Mouse (Mus musculus): ENCODE results near the gene Rhbdd1. TPM values are rescaled to one million over a fixed set of nuclear protein-coding genes. Genes with fewer than 3 reads are reported as not detected.
A peak's percentile ranks its signal among the peaks of the same experiment; 100 is the strongest.

Rhbdd1 gene
- polyA plus RNA-seq, 1 experiment from 2014 or later, result 13.3 TPM

GRCm38 (mm10) chr1:82292771-82293170 is 23.5 kb upstream of the Rhbdd1 start:
- Histone ChIP-seq H3K27me3 (replicated peaks) (peaks cover 71% of the 10 kb centered on the region), H3K4me1 (peaks cover 9% of the 10 kb centered on the region; the same call in 1 of the 2 replicates), H3K4me3 (peak overlapping the region; percentile 23), H3K36me3 (peaks cover 12% of the 10 kb centered on the region), H3K4me2 (peak overlapping the region; percentile 72), H3K27ac (no peak overlapping the region), H3K9me3 (replicated peaks) (no peaks in the 10 kb centered on the region), H3K9ac (no peak overlapping the region)
- no peak for ATAC-seq
- WGBS (ENCODE audit: insufficient replicate concordance), result 3% methylated on average over 13 of the region's 13 CpGs

- ATAC-seq, result no peak
- H3K4me2 ChIP-seq, result no peak overlapping the region
- H3K9ac ChIP-seq, result no peak overlapping the region
- no peak overlapping the region for H3K4me3 ChIP-seq
- peaks cover 58% of the 10 kb centered on the region for H3K27me3 ChIP-seq (replicated peaks)
- H3K9me3 ChIP-seq (replicated peaks), result no peaks in the 10 kb centered on the region
- peaks cover 9% of the 10 kb centered on the region; the same call in 1 of the 2 replicates for H3K4me1 ChIP-seq
- 11% methylated on average over 6 of the region's 6 CpGs for WGBS (ENCODE audit: insufficient replicate concordance)
- H3K27ac ChIP-seq, result no peak overlapping the region
- H3K36me3 ChIP-seq, result no peaks in the 10 kb centered on the region
Observed at GRCm38 (mm10) chr1:82294102-82294501, 22.1 kb upstream of the Rhbdd1 start.

GRCm38 (mm10) chr1:82298586-82298985 is 17.7 kb upstream of the Rhbdd1 start:
- Histone ChIP-seq H3K36me3 (no peaks in the 10 kb centered on the region), H3K27ac (no peak overlapping the region), H3K4me1 (no peaks in the 10 kb centered on the region), H3K9me3 (replicated peaks) (no peaks in the 10 kb centered on the region), H3K27me3 (replicated peaks) (peaks cover 13% of the 10 kb centered on the region), H3K9ac (no peak overlapping the region), H3K4me2 (no peak overlapping the region), H3K4me3 (no peak overlapping the region)
- WGBS (ENCODE audit: insufficient replicate concordance), result 13% methylated on average over 1 of the region's 1 CpGs
- no peak for ATAC-seq

- H3K9ac ChIP-seq, result no peak overlapping the region
- no peak overlapping the region for H3K27ac ChIP-seq
- no peak for ATAC-seq
- no peaks in the 10 kb centered on the region for H3K9me3 ChIP-seq (replicated peaks)
- H3K4me2 ChIP-seq, result no peak overlapping the region
- no peaks in the 10 kb centered on the region for H3K4me1 ChIP-seq
- no peaks in the 10 kb centered on the region for H3K36me3 ChIP-seq
- no peak overlapping the region for H3K4me3 ChIP-seq
- WGBS (ENCODE audit: insufficient replicate concordance), result 62% methylated on average over 3 of the region's 3 CpGs
- H3K27me3 ChIP-seq (replicated peaks), result peaks cover 8% of the 10 kb centered on the region
Observed at GRCm38 (mm10) chr1:82304483-82304882, 11.8 kb upstream of the Rhbdd1 start.

GRCm38 (mm10) chr1:82316746-82317126 is 484 bp downstream of the Rhbdd1 start:
- 0% methylated on average over 18 of the region's 26 CpGs for WGBS (ENCODE audit: insufficient replicate concordance)
- Histone ChIP-seq H3K9ac (peak overlapping the region; percentile 86), H3K4me1 (peaks cover 17% of the 10 kb centered on the region), H3K27me3 (replicated peaks) (peaks cover 10% of the 10 kb centered on the region), H3K9me3 (replicated peaks) (no peaks in the 10 kb centered on the region), H3K4me3 (peak overlapping the region; percentile 80), H3K36me3 (no peaks in the 10 kb centered on the region), H3K27ac (peak overlapping the region; percentile 93), H3K4me2 (peak overlapping the region; percentile 75)
- peak; percentile 70 for ATAC-seq

GRCm38 (mm10) chr1:82320456-82320855 is 4.2 kb downstream of the Rhbdd1 start:
- 78% methylated on average over 6 of the region's 6 CpGs for WGBS (ENCODE audit: insufficient replicate concordance)
- Histone ChIP-seq H3K9ac (no peak overlapping the region), H3K4me1 (peaks cover 17% of the 10 kb centered on the region), H3K27me3 (replicated peaks) (no peaks in the 10 kb centered on the region), H3K36me3 (no peaks in the 10 kb centered on the region), H3K9me3 (replicated peaks) (no peaks in the 10 kb centered on the region), H3K4me3 (no peak overlapping the region), H3K27ac (no peak overlapping the region), H3K4me2 (no peak overlapping the region)
- ATAC-seq, result no peak

GRCm38 (mm10) chr1:82320864-82321263 is 4.6 kb downstream of the Rhbdd1 start:
- Histone ChIP-seq H3K9me3 (replicated peaks) (no peaks in the 10 kb centered on the region), H3K27ac (no peak overlapping the region), H3K4me3 (no peak overlapping the region), H3K4me2 (no peak overlapping the region), H3K4me1 (peaks cover 16% of the 10 kb centered on the region), H3K9ac (no peak overlapping the region), H3K36me3 (no peaks in the 10 kb centered on the region), H3K27me3 (replicated peaks) (no peaks in the 10 kb centered on the region)
- WGBS (ENCODE audit: insufficient replicate concordance), result 93% methylated on average over 10 of the region's 10 CpGs
- no peak for ATAC-seq

GRCm38 (mm10) chr1:82321441-82321840 is 5.2 kb downstream of the Rhbdd1 start:
- no peak overlapping the region for H3K4me2 ChIP-seq
- ATAC-seq, result no peak

GRCm38 (mm10) chr1:82324131-82324785 is 8.0 kb downstream of the Rhbdd1 start:
- Histone ChIP-seq H3K4me2 (no peak overlapping the region), H3K4me3 (no peak overlapping the region), H3K27ac (no peak overlapping the region), H3K9me3 (replicated peaks) (no peaks in the 10 kb centered on the region), H3K9ac (no peak overlapping the region), H3K4me1 (peaks cover 15% of the 10 kb centered on the region), H3K27me3 (replicated peaks) (no peaks in the 10 kb centered on the region), H3K36me3 (no peaks in the 10 kb centered on the region)
- no peak for ATAC-seq
- WGBS (ENCODE audit: insufficient replicate concordance), result 74% methylated on average over 4 of the region's 4 CpGs

More at GRCm38 (mm10) chr1:82321441-82321840, 5.2 kb downstream of the Rhbdd1 start:
- Histone ChIP-seq H3K36me3 (no peaks in the 10 kb centered on the region), H3K4me3 (no peak overlapping the region), H3K27me3 (replicated peaks) (no peaks in the 10 kb centered on the region), H3K27ac (no peak overlapping the region), H3K9ac (no peak overlapping the region), H3K4me1 (peaks cover 12% of the 10 kb centered on the region), H3K9me3 (replicated peaks) (no peaks in the 10 kb centered on the region)
- WGBS (ENCODE audit: insufficient replicate concordance), result 75% methylated on average over 1 of the region's 1 CpGs

- Histone ChIP-seq H3K4me2 (no peak overlapping the region), H3K4me3 (no peak overlapping the region), H3K4me1 (peaks cover 15% of the 10 kb centered on the region), H3K36me3 (no peaks in the 10 kb centered on the region), H3K9me3 (replicated peaks) (no peaks in the 10 kb centered on the region), H3K9ac (no peak overlapping the region), H3K27me3 (replicated peaks) (no peaks in the 10 kb centered on the region), H3K27ac (no peak overlapping the region)
- 80% methylated on average over 5 of the region's 5 CpGs for WGBS (ENCODE audit: insufficient replicate concordance)
- no peak for ATAC-seq
Observed at GRCm38 (mm10) chr1:82326120-82326519, 9.9 kb downstream of the Rhbdd1 start.

GRCm38 (mm10) chr1:82328033-82328775 is 12.0 kb downstream of the Rhbdd1 start:
- peaks cover 15% of the 10 kb centered on the region for H3K4me1 ChIP-seq
- H3K27me3 ChIP-seq (replicated peaks), result no peaks in the 10 kb centered on the region
- no peaks in the 10 kb centered on the region for H3K36me3 ChIP-seq
- H3K27ac ChIP-seq, result no peak overlapping the region
- peak; percentile 61; the same call in 1 of the 2 replicates for ATAC-seq
- no peak overlapping the region for H3K4me3 ChIP-seq
- no peak overlapping the region for H3K9ac ChIP-seq
- no peak overlapping the region for H3K4me2 ChIP-seq
- H3K9me3 ChIP-seq (replicated peaks), result no peaks in the 10 kb centered on the region
- WGBS (ENCODE audit: insufficient replicate concordance), result 77% methylated on average over 7 of the region's 7 CpGs

GRCm38 (mm10) chr1:82329237-82329953 is 13.1 kb downstream of the Rhbdd1 start:
- Histone ChIP-seq H3K27me3 (replicated peaks) (no peaks in the 10 kb centered on the region), H3K4me2 (no peak overlapping the region), H3K36me3 (no peaks in the 10 kb centered on the region), H3K9ac (no peak overlapping the region), H3K4me1 (peaks cover 15% of the 10 kb centered on the region), H3K4me3 (no peak overlapping the region), H3K27ac (no peak overlapping the region), H3K9me3 (replicated peaks) (no peaks in the 10 kb centered on the region)
- ATAC-seq, result no peak
- WGBS (ENCODE audit: insufficient replicate concordance), result 75% methylated on average over 4 of the region's 4 CpGs

Measured in liver, embryonic 12.5 days (tissue).